Mouse (Mus musculus) lung, postnatal 0 days (tissue): ENCODE results near the gene Fut8. TPM values are rescaled to one million over a fixed set of nuclear protein-coding genes. Genes with fewer than 3 reads are reported as not detected.

Experiments
- ATAC-seq: fragments of 200-750 bp; cut with Nextera tagmentation; 2 replicates; pipeline ENCODE4 v1.8.0; 2017; ENCODE audit warnings: moderate library complexity
- DNase-seq: peaks from one replicate; pipeline ENCODE4 v3.0.0-alpha.2; 2016; ENCODE audit warnings: low spot score
- H3K27ac ChIP-seq: fragments of 300-500 bp; sonication (generic); 2 replicates; pipeline ENCODE4 v1.5.1; 2014; ENCODE audit warnings: antibody characterized with exemption, mild to moderate bottlenecking, low read length, mixed read lengths
- H3K27me3 ChIP-seq: fragments of 300-500 bp; sonication (generic); replicated peaks from 2 replicates; pipeline ENCODE4 v1.6.1; 2014; ENCODE audit warnings: low read length, mixed read lengths; ENCODE audit not compliant: insufficient read depth
- H3K36me3 ChIP-seq: fragments of 300-500 bp; sonication (generic); 2 replicates; pipeline ENCODE4 v1.6.1; 2014; ENCODE audit warnings: low read length, mixed read lengths; ENCODE audit not compliant: insufficient read depth
- H3K4me1 ChIP-seq: fragments of 300-500 bp; sonication (generic); 2 replicates; pipeline ENCODE4 v1.6.1; 2014; ENCODE audit warnings: antibody characterized with exemption, low read depth, low read length, mixed read lengths; ENCODE audit not compliant: insufficient read depth
- H3K4me2 ChIP-seq: fragments of 300-500 bp; sonication (generic); replicated peaks from 2 replicates; pipeline ENCODE4 v1.6.1; 2014; ENCODE audit warnings: low read depth, mild to moderate bottlenecking, low read length, moderate library complexity, mixed read lengths
- H3K4me3 ChIP-seq: fragments of 300-500 bp; sonication (generic); 2 replicates; pipeline ENCODE4 v1.5.1; 2014; ENCODE audit warnings: low read depth, low read length
- H3K9ac ChIP-seq: fragments of 300-500 bp; sonication (generic); replicated peaks from 2 replicates; pipeline ENCODE4 v1.6.1; 2014; ENCODE audit warnings: low read depth, mild to moderate bottlenecking
- H3K9me3 ChIP-seq: fragments of 300-500 bp; sonication (generic); 2 replicates; pipeline ENCODE4 v1.6.1; 2016; ENCODE audit warnings: low read length, mixed read lengths
- CTCF ChIP-seq: IDR thresholded peaks from 2 replicates; pipeline ENCODE4 v1.5.1; 2016; ENCODE audit warnings: antibody characterized with exemption, mild to moderate bottlenecking
- EP300 ChIP-seq: IDR thresholded peaks from 2 replicates; pipeline ENCODE4 v1.6.1; 2016; ENCODE audit warnings: antibody characterized with exemption, mild to moderate bottlenecking, control low read depth
- WGBS: fragments of 180-500 bp; shearing (Covaris S2); extraction: QIAGEN DNeasy Blood & Tissue Kit; methylation state at CpG from one replicate; pipeline ENCODE4 v1.1.7; 2014; 5-methylcytosine and 5-hydroxymethylcytosine counted together
- polyA plus RNA-seq: library from polyadenylated mRNA; unstranded; fragments of >200 nt; fragmentation: Nextera tagmentation; extraction: Ambion mirVana; gene quantifications from 2 replicates; pipeline ENCODE4 v1.2.1, GENCODE M21; 2015

Fut8 gene
- polyA plus RNA-seq, 1 experiment from 2014 or later = 31.4 TPM

- DNase-seq (peak; percentile 59), ATAC-seq (no peak; the same call in 1 of the 2 replicates)
- H3K4me3 ChIP-seq = no peak overlapping the region
- no peaks in the 10 kb centered on the region for H3K36me3 ChIP-seq
- TF ChIP-seq CTCF (no peak), EP300 (no peak)
- no peaks in the 10 kb centered on the region for H3K4me1 ChIP-seq
- no peaks in the 10 kb centered on the region for H3K9me3 ChIP-seq
- no peak overlapping the region for H3K9ac ChIP-seq
- no peak overlapping the region for H3K27ac ChIP-seq
- H3K27me3 ChIP-seq = no peaks in the 10 kb centered on the region
- H3K4me2 ChIP-seq = no peak overlapping the region
- WGBS = 52% methylated on average over 2 of the region's 2 CpGs
Observed at GRCm38 (mm10) chr12:77195044-77195443, 42.9 kb upstream of the Fut8 start.

- Histone ChIP-seq H3K4me3 (no peak overlapping the region), H3K36me3 (no peaks in the 10 kb centered on the region), H3K27ac (no peak overlapping the region), H3K4me2 (no peak overlapping the region), H3K9ac (no peak overlapping the region), H3K4me1 (no peaks in the 10 kb centered on the region), H3K9me3 (no peaks in the 10 kb centered on the region), H3K27me3 (no peaks in the 10 kb centered on the region)
- WGBS = 88% methylated on average over 2 of the region's 2 CpGs
- TF ChIP-seq CTCF (no peak), EP300 (no peak)
- ATAC-seq (no peak), DNase-seq (no peak)
Observed at GRCm38 (mm10) chr12:77196529-77197095, 41.3 kb upstream of the Fut8 start.

GRCm38 (mm10) chr12:77197121-77197599, 40.8 kb upstream of the Fut8 start:
- TF ChIP-seq CTCF = no peak
- TF ChIP-seq EP300 = no peak
- DNase-seq (no peak), ATAC-seq (no peak)
- Histone ChIP-seq H3K4me3 (no peak overlapping the region), H3K9me3 (no peaks in the 10 kb centered on the region), H3K36me3 (no peaks in the 10 kb centered on the region), H3K4me2 (no peak overlapping the region), H3K9ac (no peak overlapping the region), H3K27me3 (no peaks in the 10 kb centered on the region), H3K4me1 (no peaks in the 10 kb centered on the region), H3K27ac (no peak overlapping the region)
- 40% methylated on average over 7 of the region's 7 CpGs for WGBS

- ATAC-seq = no peak
- Histone ChIP-seq H3K9ac (no peak overlapping the region), H3K4me3 (no peak overlapping the region), H3K9me3 (no peaks in the 10 kb centered on the region), H3K27ac (no peak overlapping the region), H3K4me2 (no peak overlapping the region), H3K27me3 (no peaks in the 10 kb centered on the region), H3K4me1 (no peaks in the 10 kb centered on the region), H3K36me3 (no peaks in the 10 kb centered on the region)
- 95% methylated on average over 4 of the region's 4 CpGs for WGBS
- no peak for DNase-seq
- TF ChIP-seq EP300 (no peak), CTCF (no peak)
Observed at GRCm38 (mm10) chr12:77198253-77198652, 39.7 kb upstream of the Fut8 start.

GRCm38 (mm10) chr12:77201461-77202143, 36.3 kb upstream of the Fut8 start:
- WGBS = 68% methylated on average over 9 of the region's 10 CpGs
- H3K4me3 ChIP-seq = no peak overlapping the region
- H3K4me1 ChIP-seq = no peaks in the 10 kb centered on the region
- DNase-seq (no peak), ATAC-seq (no peak)
- no peak overlapping the region for H3K4me2 ChIP-seq
- no peaks in the 10 kb centered on the region for H3K27me3 ChIP-seq
- TF ChIP-seq EP300 (no peak), CTCF (no peak)
- H3K9me3 ChIP-seq = no peaks in the 10 kb centered on the region
- H3K27ac ChIP-seq = no peak overlapping the region
- H3K36me3 ChIP-seq = no peaks in the 10 kb centered on the region
- no peak overlapping the region for H3K9ac ChIP-seq

- Histone ChIP-seq H3K27me3 (no peaks in the 10 kb centered on the region), H3K36me3 (no peaks in the 10 kb centered on the region), H3K9me3 (no peaks in the 10 kb centered on the region), H3K4me3 (no peak overlapping the region), H3K27ac (no peak overlapping the region), H3K9ac (no peak overlapping the region), H3K4me2 (no peak overlapping the region), H3K4me1 (no peaks in the 10 kb centered on the region)
- no peak for DNase-seq
- WGBS = 83% methylated on average over 4 of the region's 4 CpGs
- TF ChIP-seq CTCF = no peak
- no peak for TF ChIP-seq EP300
- ATAC-seq = no peak
Observed at GRCm38 (mm10) chr12:77203136-77203535, 34.8 kb upstream of the Fut8 start.
